Mouse (Mus musculus): ENCODE results near the gene Hoxd13. TPM values are rescaled to one million over a fixed set of nuclear protein-coding genes. Genes with fewer than 3 reads are reported as not detected.
A peak's percentile ranks its signal among the peaks of the same experiment; 100 is the strongest.

Hoxd13 gene
- polyA plus RNA-seq, 1 experiment from 2014 or later: not detected

DNA sequence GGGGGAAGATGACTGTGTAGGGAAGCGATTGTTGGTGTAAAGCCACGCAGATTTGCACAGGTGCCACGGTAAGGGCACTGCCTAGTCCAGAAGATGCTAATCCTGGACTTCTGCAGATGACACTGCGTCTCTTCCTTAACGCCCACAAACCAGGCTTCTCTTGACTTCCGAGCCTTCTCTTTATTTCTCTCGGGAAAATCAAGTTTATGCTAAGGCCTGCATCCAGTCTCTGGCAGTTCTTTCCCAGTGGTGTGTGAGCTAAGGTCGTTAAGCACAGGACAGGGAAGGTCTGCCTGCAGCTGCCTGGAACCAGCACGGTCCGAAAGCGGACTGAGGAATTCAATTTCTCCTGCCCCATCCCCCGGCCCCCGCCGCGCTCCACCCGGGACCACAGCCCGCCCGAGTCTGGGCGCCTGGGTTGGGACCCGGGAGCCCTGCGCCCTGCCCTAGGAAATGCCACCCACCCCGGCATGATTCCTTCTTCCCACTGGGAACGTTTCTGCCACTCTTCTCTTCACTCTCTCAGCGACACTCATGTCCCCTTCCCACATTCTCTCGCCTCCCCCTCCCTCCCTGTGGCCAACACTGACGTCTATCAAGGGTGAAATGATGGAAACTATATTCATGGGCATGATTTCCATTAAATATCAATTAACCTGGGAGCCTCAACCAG is 35.7 kb downstream of the Hoxd13 start:
- Histone ChIP-seq H3K27ac (ENCODE audit: low read depth, low read length) (no peak overlapping the region), H3K4me2 (no peak overlapping the region), H3K4me1 (ENCODE audit: control insufficient read depth, insufficient read depth, low read length) (peaks cover 13% of the 10 kb centered on the region), H3K4me3 (ENCODE audit: low read depth, low read length) (no peak overlapping the region), H3K36me3 (ENCODE audit: control insufficient read depth, insufficient read depth, low read length) (no peaks in the 10 kb centered on the region), H3K27me3 (ENCODE audit: control insufficient read depth, insufficient read depth, low read length) (peaks cover 98% of the 10 kb centered on the region), H3K9me3 (ENCODE audit: control insufficient read depth, low read length) (no peaks in the 10 kb centered on the region), H3K9ac (ENCODE audit: low read length) (no peak overlapping the region)
- peak; percentile 94 for DNase-seq (ENCODE audit: low spot score, missing footprints)
- no peak for ATAC-seq (ENCODE audit: low FRiP score)
- WGBS: under 1% methylated on average over 26 of the region's 26 CpGs

- Histone ChIP-seq H3K4me2 (peak within 1 kb of the TSS; percentile 49), H3K4me3 (ENCODE audit: low read depth, low read length) (peak within 1 kb of the TSS; percentile 34), H3K4me1 (ENCODE audit: control insufficient read depth, insufficient read depth, low read length) (peaks cover 13% of the 10 kb centered on the region), H3K36me3 (ENCODE audit: control insufficient read depth, insufficient read depth, low read length) (no peaks in the 10 kb centered on the region), H3K27ac (ENCODE audit: low read depth, low read length) (no peak within 1 kb of the TSS), H3K9ac (ENCODE audit: low read length) (no peak within 1 kb of the TSS), H3K9me3 (ENCODE audit: control insufficient read depth, low read length) (no peaks in the 10 kb centered on the region), H3K27me3 (ENCODE audit: control insufficient read depth, insufficient read depth, low read length) (peaks cover 98% of the 10 kb centered on the region)
- peak; percentile 93 for DNase-seq (ENCODE audit: low spot score, missing footprints)
- under 1% methylated on average over 45 of the region's 52 CpGs for WGBS
- ATAC-seq (ENCODE audit: low FRiP score): peak; percentile 41; the same call in 1 of the 2 replicates
Observed at GRCm38 (mm10) chr2:74704393-74704998, 36.4 kb downstream of the Hoxd13 start, which contains the start of gene Hoxd8. Gene Hoxd8 (plus strand): TSS chr2:74704615.

- peak overlapping the region; percentile 34 for H3K4me3 ChIP-seq (ENCODE audit: low read depth, low read length)
- ATAC-seq (ENCODE audit: low FRiP score): peak; percentile 67
- peak overlapping the region; percentile 49 for H3K4me2 ChIP-seq
- H3K27me3 ChIP-seq (ENCODE audit: control insufficient read depth, insufficient read depth, low read length): peaks cover 98% of the 10 kb centered on the region
- no peak overlapping the region for H3K27ac ChIP-seq (ENCODE audit: low read depth, low read length)
- under 1% methylated on average over 53 of the region's 66 CpGs for WGBS
- H3K36me3 ChIP-seq (ENCODE audit: control insufficient read depth, insufficient read depth, low read length): no peaks in the 10 kb centered on the region
- H3K9me3 ChIP-seq (ENCODE audit: control insufficient read depth, low read length): no peaks in the 10 kb centered on the region
- no peak overlapping the region for H3K9ac ChIP-seq (ENCODE audit: low read length)
- H3K4me1 ChIP-seq (ENCODE audit: control insufficient read depth, insufficient read depth, low read length): peaks cover 13% of the 10 kb centered on the region
- DNase-seq (ENCODE audit: low spot score, missing footprints): no peak
Observed at GRCm38 (mm10) chr2:74704999-74705466, 36.9 kb downstream of the Hoxd13 start.

GRCm38 (mm10) chr2:74705467-74706089 is 37.5 kb downstream of the Hoxd13 start:
- H3K27ac ChIP-seq (ENCODE audit: low read depth, low read length): no peak overlapping the region
- peaks cover 98% of the 10 kb centered on the region for H3K27me3 ChIP-seq (ENCODE audit: control insufficient read depth, insufficient read depth, low read length)
- DNase-seq (ENCODE audit: low spot score, missing footprints) (peak; percentile 93), ATAC-seq (ENCODE audit: low FRiP score) (peak; percentile 42)
- no peak overlapping the region for H3K9ac ChIP-seq (ENCODE audit: low read length)
- WGBS: under 1% methylated on average over 68 of the region's 85 CpGs
- peak overlapping the region; percentile 34 for H3K4me3 ChIP-seq (ENCODE audit: low read depth, low read length)
- peak overlapping the region; percentile 49 for H3K4me2 ChIP-seq
- H3K36me3 ChIP-seq (ENCODE audit: control insufficient read depth, insufficient read depth, low read length): no peaks in the 10 kb centered on the region
- H3K9me3 ChIP-seq (ENCODE audit: control insufficient read depth, low read length): no peaks in the 10 kb centered on the region
- H3K4me1 ChIP-seq (ENCODE audit: control insufficient read depth, insufficient read depth, low read length): peaks cover 13% of the 10 kb centered on the region

GRCm38 (mm10) chr2:74706393-74706960 is 38.4 kb downstream of the Hoxd13 start:
- H3K4me1 ChIP-seq (ENCODE audit: control insufficient read depth, insufficient read depth, low read length): peaks cover 13% of the 10 kb centered on the region
- peaks cover 96% of the 10 kb centered on the region for H3K27me3 ChIP-seq (ENCODE audit: control insufficient read depth, insufficient read depth, low read length)
- H3K9ac ChIP-seq (ENCODE audit: low read length): no peak overlapping the region
- H3K4me2 ChIP-seq: no peak overlapping the region
- 2% methylated on average over 13 of the region's 13 CpGs for WGBS
- H3K36me3 ChIP-seq (ENCODE audit: control insufficient read depth, insufficient read depth, low read length): no peaks in the 10 kb centered on the region
- DNase-seq (ENCODE audit: low spot score, missing footprints) (peak; percentile 94), ATAC-seq (ENCODE audit: low FRiP score) (no peak)
- no peak overlapping the region for H3K4me3 ChIP-seq (ENCODE audit: low read depth, low read length)
- no peak overlapping the region for H3K27ac ChIP-seq (ENCODE audit: low read depth, low read length)
- H3K9me3 ChIP-seq (ENCODE audit: control insufficient read depth, low read length): no peaks in the 10 kb centered on the region

DNA sequence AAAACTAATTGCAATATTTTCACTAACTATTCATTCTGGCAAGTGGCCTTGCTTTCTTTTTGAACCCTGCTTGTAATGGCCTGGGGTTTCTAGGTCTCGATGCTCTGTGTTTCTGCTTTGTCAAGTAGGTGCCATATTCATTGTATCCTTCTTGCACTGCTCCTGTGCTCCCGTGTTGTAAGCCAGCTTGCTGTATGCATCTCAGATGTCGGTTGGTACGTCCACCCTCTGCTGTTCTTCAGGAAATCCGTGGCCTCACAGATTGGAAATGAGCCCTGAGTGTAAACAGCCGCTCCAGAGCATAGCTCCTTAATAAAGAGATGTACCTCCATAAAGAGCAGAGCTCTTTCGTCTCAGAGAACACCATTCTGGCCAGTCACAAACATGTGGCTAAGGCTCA is 39.5 kb downstream of the Hoxd13 start:
- ATAC-seq (ENCODE audit: low FRiP score) (no peak), DNase-seq (ENCODE audit: low spot score, missing footprints) (no peak)
- no peaks in the 10 kb centered on the region for H3K9me3 ChIP-seq (ENCODE audit: control insufficient read depth, low read length)
- H3K4me2 ChIP-seq: no peak overlapping the region
- H3K36me3 ChIP-seq (ENCODE audit: control insufficient read depth, insufficient read depth, low read length): no peaks in the 10 kb centered on the region
- H3K27me3 ChIP-seq (ENCODE audit: control insufficient read depth, insufficient read depth, low read length): peaks cover 97% of the 10 kb centered on the region
- no peak overlapping the region for H3K9ac ChIP-seq (ENCODE audit: low read length)
- no peak overlapping the region for H3K27ac ChIP-seq (ENCODE audit: low read depth, low read length)
- no peak overlapping the region for H3K4me3 ChIP-seq (ENCODE audit: low read depth, low read length)
- peaks cover 13% of the 10 kb centered on the region for H3K4me1 ChIP-seq (ENCODE audit: control insufficient read depth, insufficient read depth, low read length)
- WGBS: 4% methylated on average over 7 of the region's 7 CpGs

- 4% methylated on average over 4 of the region's 4 CpGs for whole genome bisulfite sequencing
- H3K27me3 ChIP-seq (ENCODE audit: control insufficient read depth, insufficient read depth, low read length): peaks cover 97% of the 10 kb centered on the region
- H3K27ac ChIP-seq (ENCODE audit: low read depth, low read length): no peak overlapping the region
- no peak for DNase-seq (ENCODE audit: low spot score, missing footprints)
- H3K9me3 ChIP-seq (ENCODE audit: control insufficient read depth, low read length): no peaks in the 10 kb centered on the region
- H3K4me3 ChIP-seq (ENCODE audit: low read depth, low read length): no peak overlapping the region
- H3K36me3 ChIP-seq (ENCODE audit: control insufficient read depth, insufficient read depth, low read length): no peaks in the 10 kb centered on the region
- H3K4me2 ChIP-seq: no peak overlapping the region
- ATAC-seq (ENCODE audit: low FRiP score): no peak
- H3K9ac ChIP-seq (ENCODE audit: low read length): no peak overlapping the region
- H3K4me1 ChIP-seq (ENCODE audit: control insufficient read depth, insufficient read depth, low read length): peaks cover 13% of the 10 kb centered on the region
Observed at GRCm38 (mm10) chr2:74708676-74709075, 40.6 kb downstream of the Hoxd13 start.

DNA sequence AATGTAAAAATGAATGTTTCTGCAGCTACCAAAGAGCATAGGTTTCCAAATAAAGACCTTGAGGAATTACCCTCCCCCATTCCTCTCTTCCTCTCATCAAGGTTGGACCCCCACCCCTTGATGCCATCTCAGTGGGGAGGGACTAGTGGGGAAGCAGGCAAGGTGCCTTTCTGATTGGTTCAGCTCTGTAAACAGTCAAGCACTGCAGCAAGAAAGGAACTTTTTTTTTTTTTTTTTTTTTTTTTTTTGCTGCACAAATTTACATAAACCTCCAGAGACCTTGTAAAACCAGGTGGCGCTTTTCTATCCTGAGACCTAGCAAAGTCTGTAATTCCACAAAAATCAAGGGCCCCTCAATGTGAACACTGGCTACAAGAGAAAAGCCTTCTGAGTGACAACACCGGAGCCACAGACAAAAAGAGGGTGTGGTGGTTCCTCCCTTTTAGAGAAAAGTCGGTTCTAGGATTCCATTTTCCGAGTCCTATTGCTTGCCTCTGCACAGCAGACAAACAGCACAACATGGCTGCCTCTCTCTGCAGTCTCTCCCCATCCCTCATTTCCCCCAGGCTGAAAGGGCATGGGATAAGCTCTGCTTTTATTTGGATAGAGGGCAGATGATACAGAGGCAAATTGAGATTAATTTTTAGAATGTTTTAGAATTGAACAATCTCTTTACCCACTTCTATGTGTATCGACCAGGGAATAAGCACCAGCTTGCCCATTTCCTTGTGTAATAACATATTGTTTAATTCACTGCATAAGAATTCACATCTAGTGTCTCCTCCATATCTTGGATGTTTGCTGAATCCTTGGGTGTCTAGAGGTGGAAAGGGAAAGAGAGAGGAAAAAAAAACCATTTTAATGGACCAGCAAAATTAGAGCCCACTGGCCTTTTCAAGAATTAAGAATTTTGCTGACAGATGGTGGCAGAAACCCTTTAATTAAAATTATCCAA is 41.6 kb downstream of the Hoxd13 start:
- no peak overlapping the region for H3K4me2 ChIP-seq
- no peak overlapping the region for H3K9ac ChIP-seq (ENCODE audit: low read length)
- WGBS: 6% methylated on average over 5 of the region's 5 CpGs
- H3K27me3 ChIP-seq (ENCODE audit: control insufficient read depth, insufficient read depth, low read length): peaks cover 97% of the 10 kb centered on the region
- H3K4me3 ChIP-seq (ENCODE audit: low read depth, low read length): no peak overlapping the region
- H3K4me1 ChIP-seq (ENCODE audit: control insufficient read depth, insufficient read depth, low read length): peaks cover 11% of the 10 kb centered on the region
- H3K36me3 ChIP-seq (ENCODE audit: control insufficient read depth, insufficient read depth, low read length): no peaks in the 10 kb centered on the region
- DNase-seq (ENCODE audit: low spot score, missing footprints): peak; percentile 93
- H3K9me3 ChIP-seq (ENCODE audit: control insufficient read depth, low read length): no peaks in the 10 kb centered on the region
- ATAC-seq (ENCODE audit: low FRiP score): no peak
- no peak overlapping the region for H3K27ac ChIP-seq (ENCODE audit: low read depth, low read length)
